Mouse (Mus musculus) hindbrain, embryonic 11.5 days (tissue): ENCODE measurements around the gene B230118H07Rik. TPM values are rescaled to one million over a fixed set of nuclear protein-coding genes. Genes with fewer than 3 reads are reported as not detected.

Source experiments
- ATAC-seq: fragments of 200-750 bp; cut with Nextera tagmentation; 2 replicates; pipeline ENCODE4 v1.8.0; 2017; ENCODE audit warnings: mild to moderate bottlenecking, moderate TSS enrichment, moderate library complexity; ENCODE audit not compliant: low FRiP score
- DNase-seq: peaks from one replicate; pipeline ENCODE4 v3.0.0-alpha.2; 2015; ENCODE audit warnings: low spot score
- H3K27ac ChIP-seq: fragments of 300-500 bp; sonication (generic); 2 replicates; pipeline ENCODE4 v1.5.1; 2014; ENCODE audit warnings: mild to moderate bottlenecking, low read depth, low read length
- H3K27me3 ChIP-seq: fragments of 300-500 bp; sonication (generic); 2 replicates; pipeline ENCODE4 v1.6.1; 2014; ENCODE audit warnings: mild to moderate bottlenecking, low read length, moderate library complexity, mixed read lengths; ENCODE audit not compliant: control insufficient read depth, insufficient read depth
- H3K36me3 ChIP-seq: fragments of 300-500 bp; sonication (generic); 2 replicates; pipeline ENCODE4 v1.6.1; 2014; ENCODE audit warnings: mild to moderate bottlenecking, low read length, moderate library complexity, mixed read lengths; ENCODE audit not compliant: control insufficient read depth, insufficient read depth
- H3K4me1 ChIP-seq: fragments of 300-500 bp; sonication (generic); replicated peaks from 2 replicates; pipeline ENCODE4 v1.6.1; 2014; ENCODE audit warnings: low read length, mixed read lengths; ENCODE audit not compliant: control insufficient read depth, insufficient read depth
- H3K4me2 ChIP-seq: fragments of 300-500 bp; sonication (generic); replicated peaks from 2 replicates; pipeline ENCODE4 v1.6.1; 2014; ENCODE audit warnings: mild to moderate bottlenecking, low read depth, low read length
- H3K4me3 ChIP-seq: fragments of 300-500 bp; sonication (generic); 2 replicates; pipeline ENCODE4 v1.5.1; 2014; ENCODE audit warnings: low read depth, low read length
- H3K9ac ChIP-seq: fragments of 300-500 bp; sonication (generic); 2 replicates; pipeline ENCODE4 v1.6.1; 2014; ENCODE audit warnings: low read depth, low read length
- H3K9me3 ChIP-seq: fragments of 300-500 bp; sonication (generic); 2 replicates; pipeline ENCODE4 v1.6.1; 2016; ENCODE audit warnings: low read length; ENCODE audit not compliant: control insufficient read depth
- WGBS: fragments of 180-500 bp; shearing (Covaris S2); extraction: QIAGEN DNeasy Blood & Tissue Kit; methylation state at CpG from one replicate; pipeline ENCODE4 v1.1.7; 2014; 5-methylcytosine and 5-hydroxymethylcytosine counted together
- polyA plus RNA-seq: library from polyadenylated mRNA; unstranded; fragments of >200 nt; fragmentation: Nextera tagmentation; extraction: Ambion mirVana; gene quantifications from 2 replicates; pipeline ENCODE4 v1.2.1, GENCODE M21; 2014

Gene B230118H07Rik
- polyA plus RNA-seq, 1 experiment from 2014 or later, result 72.5 TPM

- Histone ChIP-seq H3K9me3 (no peaks in the 10 kb centered on the region), H3K4me3 (no peak overlapping the region), H3K4me2 (no peak overlapping the region), H3K4me1 (no peaks in the 10 kb centered on the region), H3K36me3 (no peaks in the 10 kb centered on the region), H3K27ac (no peak overlapping the region), H3K9ac (no peak overlapping the region), H3K27me3 (no peaks in the 10 kb centered on the region)
- ATAC-seq (no peak), DNase-seq (no peak)
- WGBS, result 27% methylated on average over 2 of the region's 2 CpGs
Measured at GRCm38 (mm10) chr2:101533741-101534140, 115.6 kb downstream of the B230118H07Rik start.

- Histone ChIP-seq H3K4me1 (no peaks in the 10 kb centered on the region), H3K4me2 (no peak overlapping the region), H3K9ac (no peak overlapping the region), H3K27me3 (no peaks in the 10 kb centered on the region), H3K36me3 (no peaks in the 10 kb centered on the region), H3K9me3 (no peaks in the 10 kb centered on the region), H3K4me3 (no peak overlapping the region), H3K27ac (no peak overlapping the region)
- peak; percentile 70 for DNase-seq
- ATAC-seq, result peak; percentile 38; the same call in 1 of the 2 replicates
- WGBS, result 71% methylated on average over 6 of the region's 6 CpGs
Measured at GRCm38 (mm10) chr2:101525503-101526381, 123.6 kb downstream of the B230118H07Rik start.

GRCm38 (mm10) chr2:101525091-101525490 lies 124.2 kb downstream of the B230118H07Rik start:
- Histone ChIP-seq H3K9ac (no peak overlapping the region), H3K27me3 (no peaks in the 10 kb centered on the region), H3K4me3 (no peak overlapping the region), H3K36me3 (no peaks in the 10 kb centered on the region), H3K27ac (no peak overlapping the region), H3K4me1 (no peaks in the 10 kb centered on the region), H3K4me2 (no peak overlapping the region), H3K9me3 (no peaks in the 10 kb centered on the region)
- ATAC-seq, result no peak
- WGBS, result 91% methylated on average over 4 of the region's 4 CpGs
- no peak for DNase-seq

GRCm38 (mm10) chr2:101520503-101520902 lies 128.8 kb downstream of the B230118H07Rik start:
- Histone ChIP-seq H3K4me1 (no peaks in the 10 kb centered on the region), H3K27ac (no peak overlapping the region), H3K27me3 (no peaks in the 10 kb centered on the region), H3K4me3 (no peak overlapping the region), H3K9ac (no peak overlapping the region), H3K36me3 (no peaks in the 10 kb centered on the region), H3K4me2 (no peak overlapping the region), H3K9me3 (no peaks in the 10 kb centered on the region)
- DNase-seq (no peak), ATAC-seq (no peak)
- 73% methylated on average over 1 of the region's 1 CpGs for WGBS

- H3K9ac ChIP-seq, result no peak overlapping the region
- ATAC-seq (no peak), DNase-seq (no peak)
- H3K4me2 ChIP-seq, result no peak overlapping the region
- no peaks in the 10 kb centered on the region for H3K9me3 ChIP-seq
- no peak overlapping the region for H3K4me3 ChIP-seq
- no peak overlapping the region for H3K27ac ChIP-seq
- no peaks in the 10 kb centered on the region for H3K36me3 ChIP-seq
- H3K4me1 ChIP-seq, result no peaks in the 10 kb centered on the region
- WGBS, result 94% methylated on average over 1 of the region's 1 CpGs
- H3K27me3 ChIP-seq, result no peaks in the 10 kb centered on the region
Measured at GRCm38 (mm10) chr2:101519928-101520327, 129.4 kb downstream of the B230118H07Rik start.

Other genes with a start within 250 kb of the B230118H07Rik start
- gene Rag2, start 24.8 kb downstream of the B230118H07Rik start, polyA plus RNA-seq, result 0.06 and 0.49 TPM in 2 replicates
- gene Rag1, start within 50 bp of the B230118H07Rik start, polyA plus RNA-seq, result 0.39 and 0.59 TPM in 2 replicates
- gene Traf6, start 28.9 kb upstream of the B230118H07Rik start, polyA plus RNA-seq, result 16.5 and 19.2 TPM in 2 replicates
- gene Prr5l, start 233.5 kb upstream of the B230118H07Rik start, polyA plus RNA-seq, result 12.2 and 13.2 TPM in 2 replicates
- 78.2 and 79.3 TPM in 2 replicates for gene Commd9, start 236.7 kb upstream of the B230118H07Rik start, polyA plus RNA-seq